Mouse (Mus musculus) frontal cortex, postnatal 14 days (tissue): ENCODE results near the gene Arid2.

ENCODE experiments used
- DNase-seq, 2 experiments: peaks; one replicate each; pipeline ENCODE4 v3.0.0; 2022; ENCODE audit warnings: low spot score in 2 of 2

Arid2 gene

DNA sequence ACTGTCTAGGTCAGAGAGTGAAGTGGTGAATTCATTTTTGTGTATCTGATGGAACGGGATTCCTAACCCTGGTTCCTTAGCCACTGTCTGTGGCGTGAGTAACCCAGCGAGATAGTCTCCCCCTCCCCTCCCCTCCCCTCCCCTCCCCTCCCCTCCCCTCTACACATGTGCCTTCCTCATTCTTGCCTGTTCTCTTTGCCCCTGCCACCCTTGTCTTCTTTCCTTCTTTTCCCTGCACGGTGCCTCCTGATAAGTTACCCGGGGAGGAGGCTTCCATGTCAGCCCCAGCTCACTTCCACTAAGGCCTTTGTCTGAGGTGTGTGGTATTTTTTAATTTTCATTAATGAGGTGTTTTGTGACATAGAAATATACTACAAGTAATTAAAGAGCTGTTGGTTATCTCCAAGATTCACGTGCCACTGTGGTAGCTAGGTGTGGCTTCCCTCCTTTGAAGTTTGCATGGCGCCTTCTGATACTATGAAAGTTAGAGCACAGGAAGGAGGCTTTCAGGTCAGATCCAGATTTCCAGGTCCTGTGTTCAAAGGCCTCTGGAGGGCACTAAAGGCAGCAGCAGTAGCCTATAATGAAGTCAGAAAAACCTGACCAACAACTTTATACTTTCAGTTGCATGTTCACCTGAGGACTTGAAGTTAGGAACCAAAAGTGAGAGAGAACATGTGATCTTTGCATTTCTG, 57.4 kb downstream of the Arid2 start:
- no peak for DNase-seq

DNA sequence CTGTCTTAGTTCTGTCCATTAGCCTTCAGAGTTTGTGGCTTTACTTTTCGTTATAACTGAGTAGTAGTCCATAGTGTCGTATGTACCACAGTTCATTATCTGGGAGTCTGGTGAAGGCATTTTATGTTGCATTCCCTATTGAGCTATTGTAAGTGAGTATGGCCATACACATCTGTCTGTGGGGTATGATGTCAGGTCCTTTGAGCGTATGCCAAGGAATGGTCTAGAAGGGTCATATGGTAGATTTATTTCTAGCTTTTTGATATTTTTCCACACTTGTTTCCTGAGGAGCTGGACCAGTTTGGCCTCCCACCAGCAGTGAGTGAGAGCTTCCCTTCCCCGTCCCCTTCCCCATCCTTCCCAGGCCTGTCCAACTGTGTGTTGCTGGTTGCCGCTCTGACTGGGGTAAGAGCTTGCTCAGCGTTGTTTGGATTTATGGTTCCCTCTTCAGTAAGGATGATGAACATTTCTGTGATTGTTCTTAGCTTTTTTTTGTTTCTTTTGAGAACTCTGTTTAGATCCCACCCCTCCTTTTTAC, 58.1 kb downstream of the Arid2 start:
- no peak for DNase-seq

DNA sequence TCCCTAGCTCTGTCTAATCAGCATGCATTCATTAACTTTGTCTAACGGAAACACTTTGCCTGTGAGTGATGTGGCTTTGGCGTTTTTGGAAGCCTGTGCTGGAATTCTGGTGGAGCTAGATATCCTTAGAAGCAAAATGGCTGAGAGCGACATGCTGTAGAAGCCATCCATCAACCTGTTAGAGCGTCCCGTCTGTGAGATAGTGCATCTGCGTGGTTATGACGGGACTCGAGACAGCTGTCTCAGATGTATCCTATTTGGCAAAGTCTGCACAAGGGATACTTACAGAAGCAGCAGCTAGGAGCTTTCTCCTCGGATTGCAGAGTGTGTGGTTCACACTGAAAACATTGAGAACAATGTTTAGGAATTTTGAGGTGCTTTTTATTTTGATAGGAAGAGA, 64.1 kb downstream of the Arid2 start:
- no peak for DNase-seq

DNA sequence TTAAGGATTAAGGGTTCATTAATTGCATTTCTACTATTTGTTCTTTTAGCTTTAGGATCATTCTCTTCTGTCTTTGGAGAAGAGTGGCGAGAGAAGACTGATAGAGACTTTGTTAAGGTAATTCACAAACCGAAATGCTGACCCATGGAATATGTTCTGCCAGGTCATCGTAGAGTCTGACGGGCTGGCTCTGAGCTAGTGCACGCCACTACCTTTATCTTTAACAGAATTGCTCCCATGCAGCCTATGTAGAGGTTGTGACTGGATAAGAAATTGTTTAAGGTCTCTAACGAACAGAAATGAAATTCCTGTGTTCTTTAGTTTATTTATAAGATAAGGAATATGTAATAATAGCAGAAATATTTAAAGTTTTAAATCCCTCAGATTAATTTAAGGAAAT, 71.6 kb downstream of the Arid2 start:
- DNase-seq = no peak

DNA sequence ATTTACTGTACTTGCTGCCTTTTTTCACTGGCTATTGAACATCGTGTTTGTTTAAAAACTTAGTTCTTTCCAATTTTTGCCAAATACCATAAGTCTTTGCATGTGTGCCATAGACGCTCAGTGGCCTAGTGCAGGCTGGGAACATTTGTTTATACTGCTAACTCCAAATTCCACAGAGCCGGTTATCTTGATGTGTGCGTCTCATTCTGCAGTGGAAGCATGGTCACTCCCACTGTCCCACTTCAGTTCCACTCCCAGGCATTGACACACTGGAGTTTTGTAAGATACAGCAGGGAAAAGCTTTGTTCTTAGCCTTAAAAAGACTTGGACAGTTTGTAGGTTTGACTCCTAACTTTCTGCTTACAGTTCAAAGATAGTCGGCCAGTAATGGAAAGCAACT, 73.3 kb downstream of the Arid2 start:
- no peak for DNase-seq

DNA sequence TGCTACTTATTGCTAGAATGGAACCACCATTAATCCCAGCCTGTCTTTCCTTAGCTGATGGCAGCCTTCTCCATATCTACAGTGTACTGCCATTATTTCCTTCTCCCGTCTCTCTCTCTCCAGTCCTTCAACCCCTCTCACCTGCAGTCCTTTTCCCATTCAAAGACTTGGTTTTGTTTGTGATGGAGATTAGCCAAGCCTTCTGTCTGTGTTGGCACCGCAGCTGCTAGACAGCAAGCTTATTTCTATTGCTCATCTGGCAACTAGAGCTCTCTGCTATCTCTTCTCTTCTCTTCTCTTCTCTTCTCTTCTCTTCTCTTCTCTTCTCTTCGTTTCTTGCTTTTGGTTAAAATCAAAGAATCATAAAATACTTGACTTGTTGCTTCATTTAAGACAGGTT, 78.0 kb downstream of the Arid2 start:
- DNase-seq = no peak

DNA sequence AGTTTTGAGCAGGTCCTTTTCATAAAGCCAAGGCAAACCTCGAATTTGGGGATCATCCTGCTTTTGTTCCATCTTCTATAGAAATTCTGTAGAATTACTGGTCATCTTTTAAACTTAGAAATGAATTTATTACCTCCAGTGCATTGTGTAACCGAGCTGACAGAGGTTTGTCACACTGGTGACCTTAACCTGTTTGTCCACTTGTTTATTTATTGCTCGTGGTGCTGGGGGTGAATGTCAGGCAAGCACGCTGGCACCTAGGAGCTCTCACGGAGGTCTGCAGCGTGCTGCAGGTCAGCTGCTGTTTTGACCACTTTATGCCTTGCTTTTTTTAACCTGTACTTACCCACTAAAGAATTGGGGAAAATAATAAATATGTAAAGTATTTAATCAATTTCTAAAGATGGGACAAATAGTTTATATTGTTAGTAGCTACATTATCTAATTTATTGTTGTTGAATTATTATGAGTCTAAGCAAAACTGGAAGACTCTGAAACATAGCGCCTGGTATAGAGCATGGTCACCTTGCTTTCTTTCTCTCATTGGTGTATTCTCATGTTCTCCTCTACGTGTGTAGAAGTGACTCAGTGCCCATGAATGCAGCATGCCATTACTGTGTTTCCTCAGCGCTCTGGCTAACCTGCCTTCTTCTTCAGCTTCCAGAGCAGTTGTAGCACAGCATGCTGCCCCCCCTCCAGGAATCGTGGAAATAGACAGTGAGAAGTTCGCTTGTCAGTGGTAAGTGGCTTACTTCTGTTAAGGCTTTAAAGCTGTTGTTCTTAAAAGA, 79.1 kb downstream of the Arid2 start:
- DNase-seq = no peak

DNA sequence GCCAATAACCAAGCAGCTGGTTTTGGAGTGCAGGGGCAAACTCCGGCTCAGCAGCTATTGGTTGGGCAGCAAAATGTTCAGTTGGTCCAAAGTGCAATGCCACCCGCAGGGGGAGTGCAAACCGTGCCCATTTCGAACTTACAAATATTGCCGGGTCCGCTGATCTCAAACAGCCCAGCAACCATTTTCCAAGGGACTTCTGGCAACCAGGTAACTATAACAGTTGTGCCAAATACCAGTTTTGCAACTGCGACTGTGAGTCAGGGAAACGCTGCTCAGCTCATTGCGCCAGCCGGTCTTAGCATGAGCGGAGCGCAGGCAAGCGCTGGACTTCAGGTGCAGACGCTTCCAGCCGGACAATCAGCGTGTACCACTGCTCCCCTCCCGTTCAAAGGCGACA, 84.0 kb downstream of the Arid2 start:
- no peak for DNase-seq

DNA sequence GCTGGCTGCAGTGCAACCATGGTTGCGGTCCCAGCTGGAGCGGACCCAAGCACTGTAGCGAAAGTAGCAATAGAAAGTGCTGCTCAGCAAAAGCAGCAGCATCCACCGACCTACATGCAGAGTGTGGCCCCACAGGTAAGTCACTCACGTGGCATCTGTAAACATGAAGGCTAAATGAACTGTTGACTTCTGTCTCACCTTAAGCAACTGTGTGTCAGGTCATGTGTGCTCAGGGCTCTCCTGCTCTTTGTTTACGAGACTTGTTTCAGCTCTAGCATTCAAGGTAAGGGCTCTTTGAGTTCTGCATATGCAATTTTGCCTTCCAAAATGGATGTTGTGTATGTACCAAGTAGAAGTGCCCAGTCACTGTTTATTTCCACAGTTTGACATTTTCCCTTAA, 85.3 kb downstream of the Arid2 start:
- no peak for DNase-seq

DNA sequence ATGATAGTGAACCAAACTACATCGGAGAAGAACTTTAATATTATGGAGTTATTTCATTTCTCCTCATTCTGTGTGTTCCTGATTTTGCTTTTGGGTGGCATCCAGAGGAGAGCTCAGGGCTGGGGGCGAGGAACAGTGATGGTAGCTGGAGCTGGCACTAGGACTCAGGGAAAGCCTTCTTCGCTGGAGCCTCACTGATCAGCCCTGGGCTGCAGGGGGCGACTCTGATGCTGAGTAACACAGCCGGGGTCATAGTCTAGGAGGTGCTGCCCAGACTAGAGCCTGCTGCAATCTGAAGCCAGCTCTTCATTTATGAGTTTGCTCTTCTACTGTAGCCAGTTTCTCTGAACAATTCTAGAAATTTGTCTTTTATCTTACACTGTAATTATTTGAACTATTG, 85.8 kb downstream of the Arid2 start:
- DNase-seq = no peak

DNA sequence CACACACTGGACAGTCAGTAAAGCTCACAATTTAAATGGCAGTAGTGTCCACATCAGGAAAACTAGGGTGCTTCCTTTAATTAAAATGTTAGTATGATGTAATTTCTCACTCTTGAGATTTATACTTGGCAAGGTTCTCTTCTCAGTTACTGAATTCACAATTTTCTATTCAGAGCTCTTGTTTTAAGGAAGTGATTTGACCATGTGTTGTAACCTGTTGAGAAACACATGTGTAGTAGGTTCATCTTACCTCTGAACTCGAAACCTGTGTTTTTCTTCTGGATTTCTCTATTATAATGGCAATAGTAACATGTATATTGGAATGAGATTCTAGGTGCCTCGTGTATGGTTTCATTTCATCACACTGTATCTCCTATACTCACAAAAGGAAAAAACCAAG, 88.9 kb downstream of the Arid2 start:
- DNase-seq = no peak

DNA sequence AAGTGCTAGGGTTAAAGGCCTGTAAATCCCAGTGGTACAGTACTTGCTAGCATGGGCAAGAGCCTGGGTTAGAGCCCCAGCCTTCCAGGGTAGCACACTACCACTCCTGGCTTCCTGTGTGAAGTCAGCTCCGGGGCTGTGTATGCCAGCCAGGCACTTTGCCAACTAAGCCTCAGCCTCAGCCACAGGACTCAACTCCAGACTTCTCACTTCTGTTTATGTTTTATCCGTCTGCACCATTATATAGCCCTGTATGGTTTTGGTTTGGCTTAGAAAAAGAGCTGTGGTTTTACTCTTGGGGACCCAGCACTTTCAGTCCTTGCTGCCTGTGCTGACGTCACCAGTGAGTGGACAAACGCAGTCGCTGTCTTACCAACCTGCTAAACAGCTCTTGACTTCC, 89.9 kb downstream of the Arid2 start:
- no peak for DNase-seq

DNA sequence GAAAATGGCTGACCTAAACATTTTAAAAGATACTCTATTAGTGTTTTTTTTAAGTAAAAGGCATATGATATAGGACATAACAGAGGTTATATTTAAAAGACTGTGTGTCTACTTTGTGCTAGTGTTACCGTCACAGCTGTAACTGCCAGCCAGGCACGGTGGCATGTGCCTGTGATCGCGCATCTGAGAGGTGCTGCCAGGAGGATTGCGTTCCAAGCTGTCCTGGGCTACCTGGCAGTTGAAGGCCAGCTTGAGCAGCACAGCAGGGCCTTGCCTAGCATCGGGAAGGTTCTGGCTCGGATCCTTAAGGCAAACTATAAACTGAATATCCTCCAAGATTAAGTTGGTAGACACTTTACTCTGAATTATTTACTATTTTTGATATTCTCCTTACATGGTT, 90.4 kb downstream of the Arid2 start:
- DNase-seq = no peak

DNA sequence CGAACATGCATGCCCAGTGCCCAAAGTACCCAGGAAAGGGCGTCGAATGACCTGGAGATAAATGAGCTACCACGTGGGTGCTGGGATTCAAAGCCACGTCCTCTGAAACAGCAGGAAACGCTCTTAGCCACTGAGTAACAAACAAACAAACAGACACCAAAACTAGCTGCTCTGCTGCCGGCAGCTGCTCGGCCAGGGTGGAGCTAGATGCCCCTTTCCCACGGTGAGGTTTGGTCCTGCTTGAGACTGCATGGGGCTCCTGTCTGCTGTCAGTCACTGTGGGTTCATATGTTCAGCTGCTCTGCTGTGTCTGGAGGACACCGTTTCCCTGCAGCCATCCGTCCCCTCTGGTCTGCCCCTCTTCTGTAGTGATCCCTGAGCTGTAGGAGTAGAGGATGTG, 94.9 kb downstream of the Arid2 start:
- no peak for DNase-seq

DNA sequence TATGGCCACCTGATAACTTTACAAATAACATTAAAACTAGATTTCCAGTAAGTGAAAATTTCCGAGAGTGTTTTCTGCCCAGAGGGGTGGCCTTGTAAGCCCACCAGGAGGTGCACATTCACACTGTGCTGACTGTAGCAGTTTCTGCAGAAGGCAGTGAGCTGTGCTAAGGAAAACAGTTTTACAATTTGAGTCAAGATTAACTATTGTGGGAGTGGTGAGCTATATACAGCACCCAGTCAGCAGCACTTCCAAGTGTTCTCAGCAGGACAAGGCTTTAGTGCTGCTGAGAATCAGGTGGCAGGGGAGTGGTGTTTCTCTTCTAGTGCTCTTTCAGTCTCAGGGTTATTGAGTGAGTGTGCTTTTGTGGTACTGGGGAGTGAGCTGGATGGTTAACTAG, 101.2 kb downstream of the Arid2 start:
- no peak for DNase-seq

DNA sequence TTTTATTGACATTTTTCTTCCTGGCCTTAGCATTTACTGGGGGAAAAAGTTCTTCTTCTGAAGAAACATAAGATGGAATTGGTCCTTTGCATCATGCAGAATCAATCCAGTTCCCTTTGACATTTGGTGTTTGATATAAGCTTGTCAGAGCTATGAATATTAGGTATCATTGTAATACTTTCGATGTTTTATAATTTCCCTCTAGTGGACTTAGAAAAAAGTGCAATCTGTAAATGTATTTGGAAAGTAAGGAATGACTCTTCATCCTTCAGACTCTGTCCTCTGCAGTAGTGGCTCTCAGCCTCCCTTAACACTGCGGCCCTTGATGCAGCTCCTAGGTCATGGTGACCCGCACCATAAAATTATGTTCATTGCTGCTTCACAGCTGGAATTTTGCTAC, 105.6 kb downstream of the Arid2 start:
- no peak for DNase-seq

DNA sequence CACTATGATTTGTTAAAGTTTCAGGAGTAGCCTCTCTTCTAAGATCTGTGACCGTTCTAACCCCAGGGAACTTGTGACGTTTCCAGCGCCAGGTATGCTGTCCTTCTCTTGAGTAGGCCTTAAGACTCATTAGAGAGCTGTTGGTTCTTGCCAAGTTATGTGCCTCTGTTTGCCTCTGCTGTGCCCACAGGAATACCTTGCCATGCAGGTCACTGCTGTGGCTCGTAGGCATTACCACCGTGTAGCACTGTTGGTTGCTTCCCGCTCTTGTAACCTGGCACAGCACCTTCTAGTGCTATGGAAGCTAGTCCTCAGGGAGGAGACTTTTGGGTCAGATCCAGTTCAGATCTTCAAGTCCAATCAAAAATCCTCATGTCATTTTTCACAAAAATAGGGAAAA, 107.8 kb downstream of the Arid2 start:
- DNase-seq = no peak

DNA sequence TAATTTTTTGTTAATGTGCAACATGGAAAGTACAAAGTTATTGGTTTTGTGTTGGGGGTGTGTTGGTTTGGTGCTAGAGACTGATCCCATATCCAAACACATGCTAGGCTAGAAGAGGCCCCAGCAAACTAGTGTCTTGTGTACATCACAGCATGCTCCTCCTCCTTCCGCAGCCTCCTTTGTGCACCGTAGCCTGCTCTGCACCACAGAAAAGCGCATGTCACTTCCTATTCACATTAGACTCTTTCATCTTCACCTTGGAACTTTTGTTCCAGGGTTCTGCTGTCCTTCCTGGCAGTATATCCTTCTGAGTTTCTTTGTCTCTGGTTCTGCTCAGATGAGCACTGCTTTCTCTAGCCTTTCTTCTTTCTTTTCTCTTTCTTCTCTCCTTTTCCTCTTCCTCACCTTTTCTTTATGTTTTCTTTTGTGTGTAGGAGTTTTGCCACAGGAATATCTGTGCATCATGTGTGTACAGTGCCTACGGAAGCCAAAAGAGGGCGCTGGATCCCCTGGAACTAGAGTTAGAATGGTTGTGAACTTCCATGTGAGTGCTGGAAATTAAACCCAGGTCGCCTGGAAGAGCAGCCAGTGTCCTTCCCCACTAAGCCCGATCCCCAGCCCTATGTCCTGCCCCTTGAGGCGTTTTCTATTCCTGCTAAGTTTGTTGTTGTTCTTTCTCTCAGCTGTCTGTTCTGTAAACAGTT, 109.5 kb downstream of the Arid2 start:
- DNase-seq = no peak

DNA sequence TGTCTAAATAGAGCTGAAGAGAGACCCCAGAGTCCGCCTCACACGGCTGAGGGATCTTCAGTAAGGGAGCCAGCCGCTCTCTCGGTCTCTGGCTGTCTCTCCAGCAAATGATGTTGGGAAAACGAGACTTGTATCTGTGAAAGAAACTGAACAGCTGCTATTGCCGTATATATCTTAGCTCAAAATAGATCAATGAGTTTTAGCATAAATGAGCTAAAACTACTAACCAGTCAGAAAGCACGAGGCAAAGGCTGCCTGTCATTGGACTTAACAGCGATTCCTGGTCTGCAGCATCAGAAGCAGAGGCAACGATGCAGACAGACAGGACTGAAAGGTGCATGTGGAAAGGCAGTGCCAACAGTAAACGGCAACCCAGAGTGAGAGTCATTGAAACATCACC, 111.0 kb downstream of the Arid2 start:
- no peak for DNase-seq

DNA sequence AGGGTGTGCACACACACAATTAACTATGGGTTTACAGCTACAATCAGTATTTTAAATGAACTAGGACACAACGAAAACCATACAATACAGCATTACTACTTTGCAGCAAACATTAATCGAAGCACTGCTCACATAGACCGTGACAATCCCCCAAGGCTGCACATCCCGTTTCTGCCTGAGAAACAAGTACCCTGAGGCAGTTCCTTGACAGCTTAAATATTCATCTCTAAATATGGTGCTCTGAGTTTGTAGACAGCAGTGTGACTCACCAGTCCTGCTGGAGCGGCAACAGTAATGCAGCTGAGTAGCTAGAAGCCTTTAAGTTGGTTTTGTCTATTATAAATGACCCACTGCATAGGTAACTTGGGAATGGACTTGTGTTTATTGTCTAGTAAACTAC, 118.2 kb downstream of the Arid2 start:
- no peak for DNase-seq

DNA sequence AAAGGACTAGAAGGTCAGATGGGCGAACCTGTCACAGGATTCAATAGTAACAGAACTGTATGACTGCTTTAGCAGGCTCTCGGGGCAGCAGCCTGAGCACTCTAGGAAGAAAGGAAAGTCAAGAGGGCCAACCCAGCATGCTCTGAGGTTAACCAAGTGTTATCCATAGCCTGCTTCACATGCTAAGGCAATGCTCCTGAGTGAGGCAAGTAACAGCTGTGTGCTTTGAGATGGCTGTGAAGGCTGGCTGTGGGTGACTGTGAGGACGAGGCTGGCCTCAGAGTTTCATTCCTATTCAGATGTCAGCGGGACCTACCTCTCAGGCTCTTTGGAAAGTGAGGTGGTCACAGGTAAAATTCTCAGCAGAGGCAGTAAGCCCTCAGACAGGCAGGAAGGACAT, 118.9 kb downstream of the Arid2 start:
- DNase-seq = no peak

DNA sequence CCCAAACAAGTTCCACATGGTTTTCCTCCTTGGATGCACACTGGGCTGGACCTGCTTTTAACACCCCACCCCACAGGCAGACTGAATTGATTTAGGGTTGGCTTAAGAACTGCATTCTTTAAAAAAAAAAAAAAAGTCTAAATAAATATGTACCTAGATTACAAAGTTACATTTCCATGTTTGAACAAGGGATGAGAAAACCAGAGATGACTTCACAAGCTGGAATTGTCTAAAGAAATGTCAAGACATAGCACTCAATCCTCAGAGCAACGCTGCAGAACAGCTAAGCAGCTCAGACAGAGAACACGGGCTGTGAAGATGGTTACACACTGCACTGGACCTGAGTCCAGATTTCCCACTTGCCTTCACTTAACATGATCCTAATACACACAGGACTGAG, 119.8 kb downstream of the Arid2 start:
- DNase-seq = no peak

DNA sequence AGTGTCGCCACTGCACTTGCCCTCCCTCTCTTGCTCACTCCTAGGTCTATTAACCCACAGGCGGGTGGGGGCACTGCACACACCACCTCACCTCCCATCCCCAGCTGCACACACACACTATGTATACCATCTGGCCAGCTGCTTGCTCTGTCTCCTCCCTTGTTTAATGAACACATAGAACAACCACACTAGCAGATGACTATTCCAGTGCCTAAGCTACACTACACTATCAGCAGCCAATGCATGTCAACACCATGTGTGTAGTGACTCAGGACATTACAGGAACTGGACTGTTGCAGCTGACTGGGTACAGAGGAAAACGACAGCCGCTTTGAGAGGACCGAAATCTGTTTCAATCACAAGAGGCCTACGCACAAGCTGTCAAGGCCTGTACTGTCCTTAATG, 121.4 kb downstream of the Arid2 start:
- DNase-seq = no peak
